Mouse (Mus musculus): ENCODE measurements at regions not wholly inside any gene's neighbourhood (a gene's known extent, or its start where the extent isn't known, plus 50 kb on each side); places are given as distances from the start of the nearest gene placed in this dataset.

DNA sequence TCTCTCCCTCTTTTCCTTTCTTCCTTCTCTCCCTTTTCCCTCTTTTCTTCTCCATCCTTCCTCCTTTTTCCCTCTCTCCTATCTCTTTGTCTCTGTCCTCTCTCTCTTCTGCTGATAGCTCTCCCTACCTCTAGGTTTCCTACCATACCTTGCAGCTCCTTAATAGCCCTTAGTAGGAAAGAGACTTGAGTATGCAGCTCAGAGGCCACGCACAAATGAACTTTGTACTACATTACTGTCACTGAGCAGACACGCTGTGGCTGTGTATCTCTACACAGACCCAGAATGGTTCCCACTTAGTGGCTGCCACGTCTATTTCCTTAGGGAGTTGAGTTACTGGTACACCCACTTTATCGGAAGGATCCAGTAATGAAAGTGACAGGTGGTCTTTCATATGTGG lies 147.5 kb downstream of the Bcl2l11 start:
- no peak overlapping the region for H3K4me3 ChIP-seq (replicated peaks in 1 of 3; ENCODE audit: low read depth in 2 of 3, low read length in 2 of 3, poor library complexity in 1 of 3)
- DNase-seq (ENCODE audit: extremely low read depth), result no peak
- no peak for TF ChIP-seq SIN3A (IDR thresholded peaks at IDR 0.05; ENCODE audit: low read length)
- no peak for TF ChIP-seq SMC3 (IDR thresholded peaks at IDR 0.05; ENCODE audit: low read depth, low read length)
- no peak for TF ChIP-seq JUN (IDR thresholded peaks at IDR 0.05; ENCODE audit: insufficient read depth, low read depth, low read length)
- TF ChIP-seq ZKSCAN1 (IDR thresholded peaks at IDR 0.05; ENCODE audit: borderline replicate concordance, low read depth, low read length), result no peak
- TF ChIP-seq ZNF384 (IDR thresholded peaks at IDR 0.05; ENCODE audit: low read depth, low read length), result no peak
- no peak for TF ChIP-seq ETS1 (conservative IDR thresholded peaks at IDR 0.05; ENCODE audit: low read depth, low read length)
- no peak for TF ChIP-seq KAT2A (IDR thresholded peaks at IDR 0.05; ENCODE audit: insufficient replicate concordance, low read length)
- TF ChIP-seq CHD1 (IDR thresholded peaks at IDR 0.05; ENCODE audit: low read depth, low read length), result no peak
- no peak for TF ChIP-seq MYC (IDR thresholded peaks at IDR 0.05; ENCODE audit: low read depth, low read length)
- H3K36me3 ChIP-seq (replicated peaks in 1 of 2; ENCODE audit: control insufficient read depth in 1 of 2, insufficient read depth in 1 of 2, low read length in 1 of 2), result no peaks in the 10 kb centered on the region
- H3K27ac ChIP-seq (ENCODE audit: insufficient read depth, low read depth), result no peak overlapping the region
- H3K9me3 ChIP-seq (replicated peaks; ENCODE audit: low read length), result no peaks in the 10 kb centered on the region
- no peak overlapping the region for H3K9ac ChIP-seq (ENCODE audit: insufficient read depth, low read depth)
- in situ Hi-C loops (cut with MboI; ENCODE audit: low pct_ligation_motif_present, low pct_unique_long_range_greater_than_20kb, low sequenced_read_pairs), result no loop called here
- dilution Hi-C loops (cut with MboI; ENCODE audit: extremely low pct_ligation_motif_present, extremely low pct_unique_long_range_greater_than_20kb, low sequenced_read_pairs), result no loop called here
- H3K4me2 ChIP-seq (ENCODE audit: insufficient read depth, low read depth, poor library complexity, severe bottlenecking), result no peak overlapping the region
- H3K4me1 ChIP-seq (ENCODE audit: control insufficient read depth in 1 of 2, insufficient read depth in 2 of 2), result peaks cover 2 to 18% of the 10 kb centered on the region in 2 experiments; a peak in 3 of 4 replicates
- no peaks in the 10 kb centered on the region for H3K27me3 ChIP-seq (replicated peaks)
- H3K79me2 ChIP-seq (replicated peaks; ENCODE audit: control insufficient read depth, extremely low read depth, insufficient read depth, poor library complexity, severe bottlenecking), result no peaks in the 10 kb centered on the region

- Histone ChIP-seq H3K9ac (ENCODE audit: insufficient read depth, low read depth) (no peak overlapping the region), H3K79me2 (replicated peaks; ENCODE audit: control insufficient read depth, extremely low read depth, insufficient read depth, poor library complexity, severe bottlenecking) (no peaks in the 10 kb centered on the region), H3K4me2 (ENCODE audit: insufficient read depth, low read depth, poor library complexity, severe bottlenecking) (no peak overlapping the region), H3K27ac (ENCODE audit: insufficient read depth, low read depth) (no peak overlapping the region), H3K36me3 (replicated peaks in 1 of 2; ENCODE audit: control insufficient read depth in 1 of 2, insufficient read depth in 1 of 2, low read length in 1 of 2) (no peaks in the 10 kb centered on the region), H3K9me3 (replicated peaks; ENCODE audit: low read length) (no peaks in the 10 kb centered on the region), H3K4me1 (ENCODE audit: control insufficient read depth in 1 of 2, insufficient read depth in 2 of 2) (peaks cover 2 to 15% of the 10 kb centered on the region in 2 experiments; a peak in 3 of 4 replicates), H3K27me3 (replicated peaks) (no peaks in the 10 kb centered on the region), H3K4me3 (replicated peaks in 1 of 3; ENCODE audit: low read depth in 2 of 3, low read length in 2 of 3, poor library complexity in 1 of 3) (no peak overlapping the region)
- dilution Hi-C loops (cut with MboI; ENCODE audit: extremely low pct_ligation_motif_present, extremely low pct_unique_long_range_greater_than_20kb, low sequenced_read_pairs), result no loop called here
- in situ Hi-C loops (cut with MboI; ENCODE audit: low pct_ligation_motif_present, low pct_unique_long_range_greater_than_20kb, low sequenced_read_pairs), result no loop called here
- TF ChIP-seq MAX (IDR thresholded peaks at IDR 0.05; ENCODE audit: low read length) (no peak), NELFE (IDR thresholded peaks at IDR 0.05; ENCODE audit: low read depth, low read length) (no peak), ETS1 (conservative IDR thresholded peaks at IDR 0.05; ENCODE audit: low read depth, low read length) (no peak), NRF1 (IDR thresholded peaks at IDR 0.05; ENCODE audit: low read depth, low read length) (no peak), CTCF (conservative IDR thresholded peaks at IDR 0.05 in 1 of 2, IDR thresholded peaks at IDR 0.05 in 1 of 2; ENCODE audit: low read depth in 2 of 2, low read length in 2 of 2) (no peak), MXI1 (IDR thresholded peaks at IDR 0.05; ENCODE audit: low read depth, low read length) (no peak), ZKSCAN1 (IDR thresholded peaks at IDR 0.05; ENCODE audit: borderline replicate concordance, low read depth, low read length) (no peak)
- DNase-seq (ENCODE audit: extremely low read depth), result no peak
These were observed 150.5 kb downstream of the Bcl2l11 start for GRCm38 (mm10) chr2:128276337-128276736.

Measured in CH12.LX (cell line).